Mouse (Mus musculus) brain, embryonic 14.5 days (tissue): ENCODE measurements at regions not wholly inside any gene's neighbourhood (a gene's known extent, or its start where the extent isn't known, plus 50 kb on each side); places are given as distances from the start of the nearest gene placed in this dataset.

Experiments used
- DNase-seq: peaks from one replicate; pipeline ENCODE4 v3.0.0-alpha.2; 2011; ENCODE audit warnings: low read depth
- CTCF ChIP-seq: fragments of 200-500 bp; IDR thresholded peaks from 2 replicates; pipeline ENCODE4 v1.5.1; 2012; ENCODE audit warnings: inconsistent platforms, mild to moderate bottlenecking, moderate library complexity, borderline replicate concordance; ENCODE audit not compliant: insufficient read depth, insufficient read length; ENCODE audit errors: extremely low read depth
- POLR2A ChIP-seq: fragments of 200-500 bp; IDR thresholded peaks from 2 replicates; pipeline ENCODE4 v1.6.1; 2012; ENCODE audit warnings: mild to moderate bottlenecking, inconsistent platforms, borderline replicate concordance; ENCODE audit not compliant: poor library complexity, insufficient read depth, insufficient read length, severe bottlenecking; ENCODE audit errors: extremely low read depth

GRCm38 (mm10) chr14:58545778-58546177 is 475.4 kb downstream of the Fgf9 start:
- peak; percentile 30 for DNase-seq
- no peak for TF ChIP-seq POLR2A
- no peak for TF ChIP-seq CTCF

- TF ChIP-seq CTCF (no peak), POLR2A (no peak)
- DNase-seq, result peak; percentile 28
Observed at GRCm38 (mm10) chr14:58543140-58543767, 472.9 kb downstream of the Fgf9 start.

- TF ChIP-seq POLR2A, result no peak
- no peak for TF ChIP-seq CTCF
Observed at GRCm38 (mm10) chr14:58538135-58538534, 467.8 kb downstream of the Fgf9 start.

GRCm38 (mm10) chr14:58520976-58521549 is 450.7 kb downstream of the Fgf9 start:
- DNase-seq, result peak; percentile 56
- TF ChIP-seq POLR2A (no peak), CTCF (no peak)

More at GRCm38 (mm10) chr14:58538135-58538534, 467.8 kb downstream of the Fgf9 start:
- DNase-seq, result no peak

GRCm38 (mm10) chr14:58520384-58520783 is 450.0 kb downstream of the Fgf9 start:
- no peak for TF ChIP-seq POLR2A
- no peak for TF ChIP-seq CTCF
- DNase-seq, result no peak

GRCm38 (mm10) chr14:58519086-58519485 is 448.7 kb downstream of the Fgf9 start:
- TF ChIP-seq POLR2A (no peak), CTCF (no peak)

GRCm38 (mm10) chr14:58516543-58516942 is 446.2 kb downstream of the Fgf9 start:
- no peak for DNase-seq
- TF ChIP-seq POLR2A (no peak), CTCF (no peak)

More at GRCm38 (mm10) chr14:58519086-58519485, 448.7 kb downstream of the Fgf9 start:
- DNase-seq, result no peak

- DNase-seq, result no peak
- TF ChIP-seq POLR2A, result no peak
- TF ChIP-seq CTCF, result no peak
Observed at GRCm38 (mm10) chr14:58512177-58512576, 441.8 kb downstream of the Fgf9 start.

- TF ChIP-seq POLR2A, result no peak
- TF ChIP-seq CTCF, result no peak
Observed at GRCm38 (mm10) chr14:58511571-58511985, 441.2 kb downstream of the Fgf9 start.

GRCm38 (mm10) chr14:58510790-58511189 is 440.4 kb downstream of the Fgf9 start:
- TF ChIP-seq POLR2A (no peak), CTCF (no peak)
- DNase-seq, result no peak

More at GRCm38 (mm10) chr14:58511571-58511985, 441.2 kb downstream of the Fgf9 start:
- DNase-seq, result no peak

- no peak for TF ChIP-seq CTCF
- DNase-seq, result no peak
Observed at GRCm38 (mm10) chr14:58509106-58509505, 438.8 kb downstream of the Fgf9 start.

GRCm38 (mm10) chr14:58506490-58506889 is 436.1 kb downstream of the Fgf9 start:
- no peak for DNase-seq
- TF ChIP-seq POLR2A (no peak), CTCF (no peak)

- TF ChIP-seq CTCF, result no peak
- no peak for TF ChIP-seq POLR2A
- DNase-seq, result no peak
Observed at GRCm38 (mm10) chr14:58505841-58506240, 435.5 kb downstream of the Fgf9 start.
